Mouse (Mus musculus) 3T3-L1 (cell line): Measurements from ENCODE around the gene Lgr6.

Experiments
- DNase-seq: peaks from one replicate; pipeline ENCODE4 v3.0.0-alpha.2; 2015; ENCODE audit warnings: low read depth, low spot score

The Lgr6 gene

GRCm38 (mm10) chr1:135105124-135105523 is at the start of gene Lgr6:
Gene Lgr6, minus strand, starts transcription at chr1:135105276.
- peak; percentile 39 for DNase-seq

GRCm38 (mm10) chr1:135154411-135154959 is 49.4 kb upstream of the Lgr6 start:
- peak; percentile 92 for DNase-seq

GRCm38 (mm10) chr1:135154011-135154410 is 48.9 kb upstream of the Lgr6 start:
- DNase-seq, result no peak

GRCm38 (mm10) chr1:135148996-135149395 is 43.9 kb upstream of the Lgr6 start:
- DNase-seq, result no peak

- DNase-seq, result no peak
These were observed 43.4 kb upstream of the Lgr6 start for GRCm38 (mm10) chr1:135148476-135148875.

- DNase-seq, result no peak
These were observed 42.6 kb upstream of the Lgr6 start for GRCm38 (mm10) chr1:135147702-135148058.

GRCm38 (mm10) chr1:135146946-135147701 is 42.0 kb upstream of the Lgr6 start:
- DNase-seq, result peak; percentile 90

GRCm38 (mm10) chr1:135146077-135146945 is 41.2 kb upstream of the Lgr6 start, which contains the start of gene Arl8a:
Gene Arl8a, plus strand, starts transcription at chr1:135146824.
- peak; percentile 61 for DNase-seq

- DNase-seq, result no peak
These were observed 38.9 kb upstream of the Lgr6 start for GRCm38 (mm10) chr1:135143940-135144339.

- DNase-seq, result no peak
These were observed 37.4 kb upstream of the Lgr6 start for GRCm38 (mm10) chr1:135142452-135142851.

- no peak for DNase-seq
These were observed 34.8 kb upstream of the Lgr6 start for GRCm38 (mm10) chr1:135139906-135140305.

GRCm38 (mm10) chr1:135136500-135136899 is 31.4 kb upstream of the Lgr6 start:
- peak; percentile 90 for DNase-seq

GRCm38 (mm10) chr1:135135111-135135787 is 30.2 kb upstream of the Lgr6 start:
- DNase-seq, result no peak

- DNase-seq, result no peak
These were observed 28.8 kb upstream of the Lgr6 start for GRCm38 (mm10) chr1:135133678-135134435.

GRCm38 (mm10) chr1:135132893-135133369 is 27.9 kb upstream of the Lgr6 start:
- DNase-seq, result no peak

- DNase-seq, result peak; percentile 70
These were observed 27.4 kb upstream of the Lgr6 start, which contains the start of gene Ptpn7 for GRCm38 (mm10) chr1:135132473-135132872. Gene Ptpn7, plus strand, starts transcription at chr1:135132700.

- DNase-seq, result no peak
These were observed 26.5 kb upstream of the Lgr6 start for GRCm38 (mm10) chr1:135131560-135131959.

- DNase-seq, result no peak
These were observed 26.0 kb upstream of the Lgr6 start for GRCm38 (mm10) chr1:135131034-135131433.

GRCm38 (mm10) chr1:135130376-135131018 is 25.4 kb upstream of the Lgr6 start:
- peak; percentile 67 for DNase-seq

GRCm38 (mm10) chr1:135129543-135130183 is 24.6 kb upstream of the Lgr6 start:
- no peak for DNase-seq
